Mouse (Mus musculus) olfactory bulb, adult 2 months (tissue): ENCODE measurements around the gene Hexim2. TPM values are rescaled to one million over a fixed set of nuclear protein-coding genes. Genes with fewer than 3 reads are reported as not detected.

Experiments used
- H3K27ac ChIP-seq: fragments of 200-500 bp; 2 replicates; pipeline ENCODE4 v1.5.1; 2012; ENCODE audit warnings: low read depth, low read length; ENCODE audit not compliant: insufficient read depth
- H3K4me1 ChIP-seq: fragments of 200-500 bp; 2 replicates; pipeline ENCODE4 v1.6.1; 2012; ENCODE audit warnings: low read length; ENCODE audit not compliant: control insufficient read depth, insufficient read depth
- H3K4me3 ChIP-seq: fragments of 200-500 bp; 2 replicates; pipeline ENCODE4 v1.5.1; 2012; ENCODE audit warnings: mild to moderate bottlenecking, low read depth, low read length, moderate library complexity; ENCODE audit not compliant: insufficient read depth
- CTCF ChIP-seq: fragments of 200-500 bp; IDR thresholded peaks from 2 replicates; pipeline ENCODE4 v1.5.1; 2012; ENCODE audit warnings: low read depth, mild to moderate bottlenecking, low read length, moderate library complexity; ENCODE audit not compliant: insufficient read depth
- POLR2A ChIP-seq: fragments of 200-500 bp; IDR thresholded peaks from 2 replicates; pipeline ENCODE4 v1.6.1; 2012; ENCODE audit warnings: mild to moderate bottlenecking, low read depth, low read length, moderate library complexity; ENCODE audit not compliant: insufficient read depth
- WGBS: fragments of 180-500 bp; shearing (Covaris S2); methylation state at CpG from one replicate; pipeline ENCODE4 v1.1.7; 2018; 5-methylcytosine and 5-hydroxymethylcytosine counted together
- polyA plus RNA-seq: library from polyadenylated mRNA; stranded (reverse); fragments of >200 nt; gene quantifications from 2 replicates; pipeline ENCODE4 v1.2.4, GENCODE M21; 2012; ENCODE audit warnings: low replicate concordance; ENCODE audit not compliant: missing spikeins, insufficient read depth, insufficient read length

The Hexim2 gene
- polyA plus RNA-seq, 1 experiment, result not detected

- Histone ChIP-seq H3K4me3 (no peak overlapping the region), H3K4me1 (peaks cover 24% of the 10 kb centered on the region), H3K27ac (no peak overlapping the region)
- 85% methylated on average over 8 of the region's 8 CpGs for WGBS
- TF ChIP-seq CTCF (no peak), POLR2A (no peak)
These were observed 3.9 kb downstream of the Hexim2 start for GRCm38 (mm10) chr11:103136039-103136577.

DNA sequence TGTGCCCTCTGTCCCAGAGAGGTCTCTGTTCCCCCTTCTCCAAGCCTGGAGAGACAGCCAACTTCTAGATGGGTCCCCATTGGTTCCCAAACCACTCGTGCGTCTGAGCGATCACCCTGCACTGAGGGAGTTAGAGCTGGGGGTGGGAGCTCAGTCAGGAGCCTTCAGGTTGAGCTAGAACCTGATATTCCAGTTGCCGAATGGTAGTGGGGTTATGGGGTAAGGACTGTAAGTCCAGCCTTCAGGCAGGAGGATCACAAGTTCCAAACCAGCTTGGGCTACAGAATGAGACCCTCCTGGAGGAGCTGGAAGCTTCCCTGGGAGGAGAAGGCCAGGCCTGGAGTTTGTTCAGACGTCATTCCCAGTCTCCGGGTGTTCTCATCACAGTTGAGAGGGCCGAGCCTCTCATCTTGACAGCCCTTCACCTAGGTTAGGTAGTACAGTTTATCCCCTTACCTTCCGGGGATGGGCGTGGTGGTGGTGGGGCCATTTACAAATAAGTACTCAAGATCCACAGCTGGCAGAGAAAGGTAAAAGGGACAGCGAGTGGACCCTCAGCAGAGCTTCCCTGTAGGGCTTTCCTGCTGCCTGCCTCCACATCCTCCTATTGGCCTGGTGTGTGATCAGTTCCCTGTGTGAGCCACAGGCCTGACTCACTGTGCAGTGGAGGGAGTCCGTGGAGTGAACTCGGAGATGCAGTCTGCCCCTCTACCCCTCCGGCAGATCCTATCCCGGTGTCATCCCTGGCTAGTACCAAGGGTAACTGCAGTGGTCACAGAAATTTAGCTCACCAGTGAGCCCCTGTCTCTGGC lies 7.9 kb downstream of the Hexim2 start:
- 70% methylated on average over 14 of the region's 14 CpGs for WGBS
- no peak for TF ChIP-seq POLR2A
- no peak for TF ChIP-seq CTCF
- H3K27ac ChIP-seq, result peak overlapping the region; percentile 95
- H3K4me1 ChIP-seq, result peaks cover 36% of the 10 kb centered on the region
- H3K4me3 ChIP-seq, result no peak overlapping the region

DNA sequence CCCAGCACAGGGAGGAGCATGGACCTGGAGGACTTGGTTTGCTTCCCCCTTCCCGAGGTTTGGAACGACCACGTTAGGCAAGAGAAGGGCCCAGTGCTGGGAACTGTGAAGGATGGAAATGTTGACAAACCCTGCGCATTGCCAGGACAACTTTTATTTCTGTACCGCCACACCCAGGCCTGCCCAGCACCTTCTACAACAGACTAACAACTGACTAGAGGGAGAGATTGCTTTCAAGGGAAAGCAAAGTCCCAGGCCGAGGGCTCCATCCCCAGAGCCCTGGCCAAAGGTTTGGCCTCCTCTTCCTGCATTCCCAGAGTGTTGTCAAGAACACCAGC lies 8.5 kb downstream of the Hexim2 start:
- TF ChIP-seq POLR2A (no peak), CTCF (no peak)
- WGBS, result 35% methylated on average over 6 of the region's 6 CpGs
- Histone ChIP-seq H3K4me3 (no peak overlapping the region), H3K27ac (peak overlapping the region; percentile 95), H3K4me1 (peaks cover 36% of the 10 kb centered on the region)

DNA sequence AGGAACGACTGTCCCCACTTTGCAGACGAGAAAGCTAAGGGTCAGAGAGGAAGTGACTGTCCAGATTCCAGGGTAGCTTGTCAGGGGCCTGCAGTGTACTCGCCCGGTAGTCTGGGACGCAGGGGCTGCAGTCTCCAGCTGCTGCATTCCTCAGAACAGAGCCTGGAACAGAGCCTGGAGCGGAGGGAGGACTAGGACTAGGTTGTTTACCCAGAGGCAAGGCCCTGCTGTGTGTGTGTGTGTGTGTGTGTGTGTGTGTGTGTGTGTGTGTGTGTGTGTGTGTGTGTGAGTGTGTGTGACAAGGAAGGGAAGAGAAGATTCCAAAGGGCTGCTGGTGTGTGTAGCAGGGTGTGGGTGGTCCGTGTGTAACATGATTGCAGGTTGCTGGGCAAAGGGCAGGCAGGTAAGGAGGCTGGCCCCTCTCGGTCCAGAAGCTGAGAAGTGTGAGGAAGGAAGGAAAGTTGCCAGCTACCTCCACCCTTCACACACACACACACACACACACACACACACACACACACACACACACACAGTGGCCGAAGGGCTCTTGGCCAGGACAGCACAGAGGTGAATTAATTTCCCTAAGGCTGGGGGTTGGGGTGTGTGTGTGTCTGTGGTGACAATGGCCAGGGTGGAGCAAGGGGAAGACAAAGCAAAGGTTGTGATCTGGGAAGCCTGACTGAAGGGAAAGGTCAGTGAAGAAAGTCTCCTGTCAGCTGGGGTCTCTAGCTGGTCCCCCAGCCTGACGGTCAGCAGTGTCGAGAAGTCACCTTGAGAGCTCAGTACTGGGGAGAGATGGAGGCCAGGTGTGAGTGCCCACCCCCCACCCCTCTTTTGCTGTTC lies 9.1 kb downstream of the Hexim2 start:
- TF ChIP-seq CTCF (no peak), POLR2A (no peak)
- H3K4me3 ChIP-seq, result no peak overlapping the region
- peak overlapping the region; percentile 95 for H3K27ac ChIP-seq
- WGBS, result 29% methylated on average over 11 of the region's 11 CpGs
- H3K4me1 ChIP-seq, result peaks cover 34% of the 10 kb centered on the region

- TF ChIP-seq CTCF (no peak), POLR2A (no peak)
- WGBS, result 16% methylated on average over 1 of the region's 1 CpGs
- Histone ChIP-seq H3K4me1 (peaks cover 34% of the 10 kb centered on the region), H3K4me3 (no peak overlapping the region), H3K27ac (peak overlapping the region; percentile 95)
These were observed 9.7 kb downstream of the Hexim2 start for GRCm38 (mm10) chr11:103141944-103142255.

DNA sequence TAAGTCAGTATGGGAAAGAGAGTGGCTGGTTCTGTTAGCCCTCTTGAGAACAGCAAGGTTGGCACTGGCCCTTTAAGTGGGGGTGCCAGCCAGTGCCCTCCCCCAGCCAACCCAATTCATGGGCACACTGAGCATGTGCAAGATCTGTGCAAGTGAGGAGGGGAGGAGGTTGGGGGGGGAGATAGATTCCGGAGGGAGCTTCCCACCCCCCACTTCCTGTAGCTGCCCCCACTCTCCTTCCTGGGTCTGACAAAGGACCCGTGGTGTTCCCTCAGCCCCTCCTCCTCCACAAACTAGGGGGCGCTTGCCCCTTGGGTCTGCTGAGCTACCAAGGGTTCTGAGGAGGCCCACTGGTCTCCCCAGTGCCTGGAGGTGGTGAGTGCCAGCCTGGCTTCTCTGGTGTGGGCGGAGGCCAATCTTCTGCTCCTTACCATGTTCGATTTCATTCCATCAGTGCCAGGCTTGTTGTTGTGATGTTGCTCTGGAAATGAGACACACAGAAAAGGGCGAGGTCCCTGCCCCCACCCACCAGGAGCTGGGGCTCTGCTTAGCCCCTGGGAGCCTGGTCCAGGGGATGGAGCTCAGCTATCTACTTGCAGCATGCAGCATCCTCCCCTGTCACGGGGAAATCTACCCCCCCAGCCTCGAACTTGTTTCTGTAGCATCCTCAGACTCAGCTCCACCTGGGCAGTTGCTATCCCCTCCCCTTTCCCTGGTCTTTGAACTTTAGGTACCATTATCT lies 10.4 kb downstream of the Hexim2 start:
- Histone ChIP-seq H3K27ac (peak overlapping the region; percentile 95), H3K4me1 (peaks cover 34% of the 10 kb centered on the region), H3K4me3 (peak overlapping the region; percentile 53)
- WGBS, result 9% methylated on average over 8 of the region's 8 CpGs
- TF ChIP-seq CTCF (no peak), POLR2A (peak; percentile 46; the same call in 1 of the 2 replicates)

GRCm38 (mm10) chr11:103144309-103145285 lies 12.4 kb downstream of the Hexim2 start:
- TF ChIP-seq CTCF (no peak), POLR2A (no peak)
- WGBS, result 52% methylated on average over 12 of the region's 12 CpGs
- Histone ChIP-seq H3K4me3 (no peak overlapping the region), H3K4me1 (peaks cover 34% of the 10 kb centered on the region), H3K27ac (no peak overlapping the region; the same call in 1 of the 2 replicates)

GRCm38 (mm10) chr11:103146386-103146785 lies 14.2 kb downstream of the Hexim2 start:
- H3K27ac ChIP-seq, result no peak overlapping the region
- WGBS, result 89% methylated on average over 4 of the region's 4 CpGs
- peaks cover 20% of the 10 kb centered on the region for H3K4me1 ChIP-seq
- TF ChIP-seq POLR2A (no peak), CTCF (no peak)
- H3K4me3 ChIP-seq, result no peak overlapping the region
